Mouse (Mus musculus) embryonic facial prominence, embryonic 15.5 days (tissue): ENCODE measurements around the gene Btnl2. TPM values are rescaled to one million over a fixed set of nuclear protein-coding genes. Genes with fewer than 3 reads are reported as not detected.

ENCODE experiments used
- ATAC-seq: fragments of 200-750 bp; cut with Nextera tagmentation; 2 replicates; pipeline ENCODE4 v1.8.0; 2017; ENCODE audit warnings: low read depth, moderate TSS enrichment; ENCODE audit not compliant: insufficient number of reproducible peaks, low FRiP score, low TSS enrichment
- H3K27ac ChIP-seq: fragments of 300-500 bp; sonication (generic); replicated peaks from 2 replicates; pipeline ENCODE4 v1.5.1; 2015; ENCODE audit warnings: mild to moderate bottlenecking, inconsistent platforms
- H3K27me3 ChIP-seq: fragments of 300-500 bp; sonication (generic); 2 replicates; pipeline ENCODE4 v1.6.1; 2015; ENCODE audit warnings: inconsistent platforms
- H3K36me3 ChIP-seq: fragments of 300-500 bp; sonication (generic); 2 replicates; pipeline ENCODE4 v1.6.1; 2015; ENCODE audit warnings: mild to moderate bottlenecking, inconsistent platforms
- H3K4me1 ChIP-seq: fragments of 300-500 bp; sonication (generic); 2 replicates; pipeline ENCODE4 v1.6.1; 2015; ENCODE audit warnings: inconsistent platforms
- H3K4me2 ChIP-seq: fragments of 300-500 bp; sonication (generic); replicated peaks from 2 replicates; pipeline ENCODE4 v1.6.1; 2015; ENCODE audit warnings: mild to moderate bottlenecking, inconsistent platforms
- H3K4me3 ChIP-seq: fragments of 300-500 bp; sonication (generic); replicated peaks from 2 replicates; pipeline ENCODE4 v1.5.1; 2015; ENCODE audit warnings: mild to moderate bottlenecking, inconsistent platforms
- H3K9ac ChIP-seq: fragments of 300-500 bp; sonication (generic); 2 replicates; pipeline ENCODE4 v1.6.1; 2015; ENCODE audit warnings: inconsistent platforms
- H3K9me3 ChIP-seq: fragments of 300-500 bp; sonication (generic); replicated peaks from 2 replicates; pipeline ENCODE4 v1.6.1; 2016; ENCODE audit warnings: inconsistent platforms
- WGBS: fragments of 180-500 bp; shearing (Covaris S2); methylation state at CpG from one replicate; pipeline ENCODE4 v1.1.7; 2015; 5-methylcytosine and 5-hydroxymethylcytosine counted together
- polyA plus RNA-seq: library from polyadenylated mRNA; unstranded; fragments of >200 nt; fragmentation: Nextera tagmentation; extraction: Ambion mirVana; gene quantifications from 2 replicates; pipeline ENCODE4 v1.2.1, GENCODE M21; 2015

The Btnl2 gene
- polyA plus RNA-seq, 1 experiment from 2014 or later, result 0.24 TPM

- Histone ChIP-seq H3K9me3 (no peaks in the 10 kb centered on the region), H3K4me1 (0 out of 2 replicates have a peak, but pooled peaks cover 3% of the 10 kb centered on the region), H3K27ac (no peak overlapping the region), H3K4me3 (peak overlapping the region; percentile 54; the same call in 1 of the 2 replicates), H3K27me3 (peaks cover 13% of the 10 kb centered on the region; the same call in 1 of the 2 replicates), H3K4me2 (peak overlapping the region; percentile 77), H3K36me3 (no peaks in the 10 kb centered on the region), H3K9ac (no peak overlapping the region)
- 49% methylated on average over 4 of the region's 4 CpGs for WGBS
- no peak for ATAC-seq
Observed at GRCm38 (mm10) chr17:34399394-34399715, 44.7 kb downstream of the Btnl2 start.

GRCm38 (mm10) chr17:34411117-34411516 is 56.5 kb downstream of the Btnl2 start:
- H3K27ac ChIP-seq, result no peak overlapping the region
- no peaks in the 10 kb centered on the region for H3K36me3 ChIP-seq
- H3K9me3 ChIP-seq, result no peaks in the 10 kb centered on the region
- WGBS, result 21% methylated on average over 6 of the region's 6 CpGs
- no peak for ATAC-seq
- peaks cover 12% of the 10 kb centered on the region for H3K27me3 ChIP-seq
- no peak overlapping the region for H3K4me2 ChIP-seq
- H3K4me1 ChIP-seq, result no peaks in the 10 kb centered on the region
- no peak overlapping the region for H3K4me3 ChIP-seq
- no peak overlapping the region for H3K9ac ChIP-seq

Other genes starting within 250 kb of the Btnl2 start
- 14.0 and 15.3 TPM in 2 replicates for gene H2-DMa, start 235.3 kb upstream of the Btnl2 start, polyA plus RNA-seq
- gene Brd2, start 232.2 kb upstream of the Btnl2 start, polyA plus RNA-seq, result 118 and 122 TPM in 2 replicates
- 0.61 and 0.93 TPM in 2 replicates for gene H2-DMb2, start 211.5 kb upstream of the Btnl2 start, polyA plus RNA-seq
- 3.2 and 3.8 TPM in 2 replicates for gene H2-DMb1, start 201.8 kb upstream of the Btnl2 start, polyA plus RNA-seq
- 10.7 and 11.9 TPM in 2 replicates for gene Tap1, start 167.3 kb upstream of the Btnl2 start, polyA plus RNA-seq
- gene Psmb9, start 167.1 kb upstream of the Btnl2 start, polyA plus RNA-seq, result 3.3 and 4.4 TPM in 2 replicates
- 10.0 and 11.2 TPM in 2 replicates for gene Psmb8, start 157.1 kb upstream of the Btnl2 start, polyA plus RNA-seq
- 6.4 and 7.5 TPM in 2 replicates for gene Tap2, start 151.3 kb upstream of the Btnl2 start, polyA plus RNA-seq
- 0.17 and 0.43 TPM in 2 replicates for gene H2-Ob, start 115.9 kb upstream of the Btnl2 start, polyA plus RNA-seq
- gene H2-Ab1, start 97.1 kb upstream of the Btnl2 start, polyA plus RNA-seq, result 10.8 and 11.7 TPM in 2 replicates
- gene H2-Aa, start 67.0 kb upstream of the Btnl2 start, polyA plus RNA-seq, result 2.7 and 4.6 TPM in 2 replicates
- 3.6 and 5.0 TPM in 2 replicates for gene H2-Eb1, start 49.0 kb upstream of the Btnl2 start, polyA plus RNA-seq
- not detected in 2 replicates for gene H2-Eb2, start 29.2 kb upstream of the Btnl2 start, polyA plus RNA-seq
- 0.08 TPM in 1 of 2 replicates, not detected in the other for gene Btnl1, start 22.3 kb downstream of the Btnl2 start, polyA plus RNA-seq
- gene BC051142, start 44.0 kb downstream of the Btnl2 start, polyA plus RNA-seq, result 0.45 and 0.51 TPM in 2 replicates
- not detected in 2 replicates for gene Btnl4, start 122.5 kb downstream of the Btnl2 start, polyA plus RNA-seq
- not detected in 2 replicates for gene Btnl6, start 162.5 kb downstream of the Btnl2 start, polyA plus RNA-seq
- 5.7 and 6.5 TPM in 2 replicates for gene Notch4, start 209.4 kb downstream of the Btnl2 start, polyA plus RNA-seq
- 8.5 and 9.7 TPM in 2 replicates for gene Gpsm3, start 235.0 kb downstream of the Btnl2 start, polyA plus RNA-seq
- 11.0 and 13.3 TPM in 2 replicates for gene Pbx2, start 236.4 kb downstream of the Btnl2 start, polyA plus RNA-seq
- 3.3 and 3.7 TPM in 2 replicates for gene Ager, start 243.0 kb downstream of the Btnl2 start, polyA plus RNA-seq
- 117 and 119 TPM in 2 replicates for gene Rnf5, start 248.9 kb downstream of the Btnl2 start, polyA plus RNA-seq
- 57.6 and 61.2 TPM in 2 replicates for gene Agpat1, start 249.4 kb downstream of the Btnl2 start, polyA plus RNA-seq